Mouse (Mus musculus) E14TG2a.4 (cell line): ENCODE measurements around the gene Ttc3.
A peak's percentile ranks its signal among the peaks of the same experiment; 100 is the strongest.
"Not testable (repeated sequence)": the region's sequence is repeated elsewhere in the genome, so short reads cannot be mapped to it uniquely, and the experiment has no call there.

Experiments used
- H3K27me3 ChIP-seq: 2 replicates; pipeline ENCODE4 v1.6.1; 2014; ENCODE audit warnings: low read length, control low read depth; ENCODE audit not compliant: insufficient read depth
- H3K36me3 ChIP-seq: 2 replicates; pipeline ENCODE4 v1.6.1; 2014; ENCODE audit warnings: low read length, control low read depth; ENCODE audit not compliant: insufficient read depth
- H3K4me1 ChIP-seq: replicated peaks from 2 replicates; pipeline ENCODE4 v1.6.1; 2014; ENCODE audit warnings: low read depth, low read length, control low read depth
- H3K4me3 ChIP-seq: replicated peaks from 2 replicates; pipeline ENCODE4 v1.5.1; 2014; ENCODE audit warnings: mild to moderate bottlenecking, low read length
- H3K9me3 ChIP-seq: 2 replicates; pipeline ENCODE4 v1.6.1; 2014; ENCODE audit warnings: low read length, control low read depth
- CTCF ChIP-seq: conservative IDR thresholded peaks from 2 replicates; pipeline ENCODE4 v1.5.1; 2014; ENCODE audit warnings: low read length
- NANOG ChIP-seq: IDR thresholded peaks from 2 replicates; pipeline ENCODE4 v1.6.1; 2014; ENCODE audit warnings: borderline replicate concordance, low read length, mixed read lengths
- POU5F1 ChIP-seq: IDR thresholded peaks from 2 replicates; pipeline ENCODE4 v1.6.1; 2014; ENCODE audit warnings: low read length, borderline replicate concordance

Gene Ttc3

DNA sequence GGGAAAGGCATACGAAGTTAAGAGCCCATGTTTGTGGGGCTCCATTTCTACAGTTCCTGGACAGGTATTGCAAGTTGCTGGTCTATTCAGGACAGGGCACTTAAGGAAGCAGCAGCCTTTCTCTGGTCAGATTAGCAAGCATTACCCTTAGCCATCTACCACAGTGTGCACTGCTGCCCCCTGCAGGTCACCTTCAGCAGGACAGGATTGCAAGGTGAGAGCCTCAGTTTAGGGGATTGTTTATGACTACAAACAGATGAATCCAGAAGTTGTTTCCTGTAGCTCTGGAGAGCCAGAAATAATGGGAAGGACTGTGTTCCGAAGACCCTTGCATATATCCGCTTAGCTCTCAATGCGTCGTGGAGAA lies 38.5 kb upstream of the Ttc3 start:
- Histone ChIP-seq H3K36me3 (no peaks in the 10 kb centered on the region), H3K9me3 (no peaks in the 10 kb centered on the region), H3K4me1 (peaks cover 25% of the 10 kb centered on the region), H3K4me3 (no peak overlapping the region), H3K27me3 (peaks cover 55% of the 10 kb centered on the region)
- TF ChIP-seq CTCF (peak; percentile 91), NANOG (no peak), POU5F1 (no peak)

DNA sequence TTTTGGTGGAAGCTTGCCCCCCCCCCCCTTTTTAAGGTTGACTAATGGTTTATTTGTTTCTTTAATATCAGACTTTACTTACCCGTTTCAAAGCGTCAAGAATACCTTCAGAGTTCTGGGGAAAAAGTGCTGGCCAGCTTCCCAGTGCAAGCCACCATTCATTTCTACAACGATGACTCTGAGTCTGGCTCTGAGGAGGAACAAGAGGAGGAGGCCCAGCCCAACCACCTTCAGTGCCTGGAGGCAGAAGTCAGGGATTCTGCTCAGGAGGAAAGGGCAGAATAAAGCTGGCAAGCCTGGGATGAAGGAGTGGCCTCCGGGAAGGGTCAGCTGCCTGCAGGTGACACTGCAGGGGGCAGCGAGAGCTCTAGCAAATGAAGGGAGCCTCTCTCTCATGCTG lies 34.8 kb upstream of the Ttc3 start:
- Histone ChIP-seq H3K4me3 (no peak overlapping the region), H3K4me1 (peaks cover 6% of the 10 kb centered on the region), H3K27me3 (peaks cover 18% of the 10 kb centered on the region), H3K36me3 (no peaks in the 10 kb centered on the region), H3K9me3 (no peaks in the 10 kb centered on the region)
- no peak for TF ChIP-seq NANOG
- TF ChIP-seq POU5F1: no peak
- no peak for TF ChIP-seq CTCF

GRCm38 (mm10) chr16:94339164-94340160 lies 31.0 kb upstream of the Ttc3 start:
- not testable (repeated sequence) for H3K4me1 ChIP-seq, H3K9me3 ChIP-seq, H3K36me3 ChIP-seq, H3K4me3 ChIP-seq, H3K27me3 ChIP-seq

DNA sequence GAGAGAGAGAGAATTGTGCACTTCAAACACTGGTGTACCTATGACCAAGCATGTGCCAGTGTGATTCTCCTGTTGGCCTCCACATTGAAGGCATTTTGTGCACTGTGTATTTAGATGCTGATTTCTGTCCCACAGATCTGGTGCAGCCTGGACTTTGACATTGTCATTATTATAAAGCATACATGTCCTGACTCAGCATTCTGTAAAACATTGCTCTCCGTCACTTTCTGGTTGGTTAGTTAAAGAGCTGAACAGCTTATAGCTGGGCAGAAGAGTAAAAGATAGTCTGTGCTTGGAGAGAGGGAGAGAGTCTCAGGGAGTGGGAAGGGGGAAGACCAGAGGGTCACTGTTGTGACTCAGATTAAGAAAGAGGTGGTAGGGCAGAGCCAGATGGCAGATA lies 24.7 kb upstream of the Ttc3 start:
- H3K4me1 ChIP-seq: no peaks in the 10 kb centered on the region
- no peaks in the 10 kb centered on the region for H3K36me3 ChIP-seq
- no peak for TF ChIP-seq POU5F1
- TF ChIP-seq NANOG: no peak
- TF ChIP-seq CTCF: no peak
- H3K4me3 ChIP-seq: no peak overlapping the region
- no peaks in the 10 kb centered on the region for H3K9me3 ChIP-seq
- H3K27me3 ChIP-seq: 0 out of 2 replicates have a peak, but pooled peaks cover 4% of the 10 kb centered on the region

DNA sequence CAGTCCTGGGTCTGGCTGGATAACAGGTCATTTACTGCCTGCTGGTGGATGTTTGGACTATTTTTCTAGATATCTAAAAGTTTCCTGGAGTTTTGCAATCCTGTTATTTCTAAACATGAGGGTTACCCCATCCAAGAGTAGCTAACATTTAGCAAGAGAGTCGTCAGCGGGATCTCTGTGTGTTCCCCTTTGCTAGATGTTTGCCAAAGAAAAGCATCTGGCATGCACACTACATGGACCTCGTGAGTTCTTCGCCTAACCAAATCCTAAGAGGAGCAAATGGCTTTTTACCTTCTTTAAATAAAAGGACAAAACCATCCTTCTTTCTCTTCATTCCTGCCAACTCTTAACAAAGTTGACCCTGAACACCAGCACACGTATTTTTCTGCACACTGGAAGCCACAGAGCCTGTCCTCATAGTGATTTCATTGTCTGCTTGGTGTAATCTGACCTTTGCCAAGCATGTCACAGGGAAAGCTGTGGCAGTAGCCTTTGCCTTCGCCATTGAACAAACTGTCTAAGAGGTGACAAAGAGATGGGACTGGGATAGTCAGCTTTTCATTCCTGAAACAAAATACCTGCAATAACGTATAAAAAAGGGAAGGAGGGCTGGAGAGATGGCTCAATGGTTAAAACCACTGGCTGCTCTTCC lies 23.2 kb upstream of the Ttc3 start:
- Histone ChIP-seq H3K36me3 (no peaks in the 10 kb centered on the region), H3K4me3 (no peak overlapping the region), H3K9me3 (no peaks in the 10 kb centered on the region), H3K4me1 (no peaks in the 10 kb centered on the region), H3K27me3 (0 out of 2 replicates have a peak, but pooled peaks cover 4% of the 10 kb centered on the region)
- no peak for TF ChIP-seq NANOG

DNA sequence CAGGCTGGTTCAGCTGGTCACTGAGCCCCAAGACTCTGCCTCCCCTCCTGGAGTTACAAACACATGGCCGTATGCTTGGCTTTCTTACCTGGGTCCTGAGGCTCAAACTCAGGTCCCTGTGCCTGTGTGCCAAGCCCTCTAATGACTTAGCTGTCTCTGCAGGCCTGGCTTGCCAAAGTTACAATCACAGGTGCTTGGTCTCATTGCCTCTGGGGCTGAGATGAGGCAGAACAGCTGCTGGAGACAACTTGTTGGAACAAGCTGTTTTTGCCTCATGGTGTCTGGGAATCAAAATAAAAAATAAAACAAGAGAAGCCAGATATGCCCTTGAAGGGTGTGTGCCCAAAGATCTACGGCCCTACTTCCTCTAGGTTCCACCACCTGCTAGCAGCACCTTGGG lies 21.6 kb upstream of the Ttc3 start:
- H3K9me3 ChIP-seq: no peaks in the 10 kb centered on the region
- H3K4me1 ChIP-seq: peaks cover 5% of the 10 kb centered on the region
- TF ChIP-seq CTCF (no peak), POU5F1 (no peak), NANOG (no peak)
- no peak overlapping the region for H3K4me3 ChIP-seq
- H3K36me3 ChIP-seq: no peaks in the 10 kb centered on the region
- H3K27me3 ChIP-seq: 0 out of 2 replicates have a peak, but pooled peaks cover 4% of the 10 kb centered on the region

DNA sequence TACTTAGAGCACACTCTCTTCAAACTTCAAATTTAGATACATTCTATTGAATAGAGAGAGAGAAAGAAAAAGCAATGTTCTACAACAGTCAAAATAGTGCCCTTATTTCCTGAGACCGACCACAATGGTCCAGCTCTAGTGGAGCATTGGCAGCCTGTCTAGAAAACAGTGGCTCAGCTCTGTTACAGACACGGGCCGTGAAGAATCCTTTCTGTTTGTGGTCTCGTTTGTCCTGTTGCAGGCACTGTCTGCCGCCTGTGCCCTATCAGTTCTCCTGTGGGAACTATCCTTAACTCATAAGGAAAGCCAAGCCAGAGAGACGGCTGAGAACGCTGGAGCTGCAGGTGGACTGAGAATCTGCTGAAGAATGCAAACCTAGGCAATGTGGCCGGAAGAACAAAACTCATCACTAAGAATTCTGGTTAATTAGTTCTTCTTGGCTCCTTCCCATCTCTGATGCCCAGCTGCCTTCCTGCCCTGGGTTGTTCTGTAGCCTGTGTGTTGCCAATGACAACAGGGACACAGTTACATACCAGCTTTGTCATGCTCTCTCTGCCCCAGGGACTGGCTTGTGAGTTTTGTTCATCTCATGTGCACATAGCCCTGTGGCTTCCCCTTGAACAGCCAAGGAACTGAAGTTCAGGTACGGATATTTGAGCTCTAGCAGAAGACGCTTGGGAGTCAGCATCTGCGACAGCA lies 20.7 kb upstream of the Ttc3 start:
- H3K36me3 ChIP-seq: no peaks in the 10 kb centered on the region
- H3K27me3 ChIP-seq: 0 out of 2 replicates have a peak, but pooled peaks cover 4% of the 10 kb centered on the region
- TF ChIP-seq NANOG (no peak), CTCF (no peak), POU5F1 (no peak)
- no peak overlapping the region for H3K4me3 ChIP-seq
- H3K4me1 ChIP-seq: peaks cover 6% of the 10 kb centered on the region
- H3K9me3 ChIP-seq: no peaks in the 10 kb centered on the region

- H3K36me3 ChIP-seq: no peaks in the 10 kb centered on the region
- 0 out of 2 replicates have a peak, but pooled peaks cover 4% of the 10 kb centered on the region for H3K27me3 ChIP-seq
- no peak overlapping the region for H3K4me3 ChIP-seq
- TF ChIP-seq CTCF: no peak
- no peak for TF ChIP-seq POU5F1
- no peak for TF ChIP-seq NANOG
- peaks cover 6% of the 10 kb centered on the region for H3K4me1 ChIP-seq
- H3K9me3 ChIP-seq: no peaks in the 10 kb centered on the region
Measured at GRCm38 (mm10) chr16:94350287-94350677, 20.1 kb upstream of the Ttc3 start.
